Mouse (Mus musculus) lung, postnatal 36 days (tissue): Measurements from ENCODE around the gene Nt5c1a.

Source experiments
- DNase-seq: peaks from one replicate; pipeline ENCODE4 v3.0.0; 2022; ENCODE audit warnings: mixed read lengths

Gene Nt5c1a

GRCm38 (mm10) chr4:123248971-123249567, 47.8 kb downstream of the Nt5c1a start:
- DNase-seq: peak; percentile 70

DNA sequence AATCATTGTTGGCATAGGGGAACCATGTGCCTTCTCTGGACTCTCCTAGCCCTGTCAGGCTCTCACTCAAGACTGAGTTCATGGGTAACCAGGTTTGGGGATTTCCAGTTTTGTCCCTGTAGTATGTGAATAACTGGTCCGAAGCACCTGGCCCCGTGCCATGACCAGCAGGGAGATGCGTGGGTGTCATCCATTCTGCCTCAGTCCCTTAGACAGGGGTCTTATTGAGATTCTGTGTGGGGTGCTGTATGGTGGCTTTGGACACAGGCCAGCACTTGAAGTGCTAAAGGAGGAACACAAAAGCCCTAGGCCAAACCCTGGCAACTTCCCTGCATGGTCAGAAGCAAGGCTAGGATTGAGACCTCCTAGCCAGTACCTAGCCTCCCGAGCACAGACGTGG, 50.9 kb downstream of the Nt5c1a start:
- no peak for DNase-seq

- peak; percentile 71 for DNase-seq
Observed at GRCm38 (mm10) chr4:123254617-123255016, 53.3 kb downstream of the Nt5c1a start.

- no peak for DNase-seq
Observed at GRCm38 (mm10) chr4:123260071-123260746, 58.9 kb downstream of the Nt5c1a start.

DNA sequence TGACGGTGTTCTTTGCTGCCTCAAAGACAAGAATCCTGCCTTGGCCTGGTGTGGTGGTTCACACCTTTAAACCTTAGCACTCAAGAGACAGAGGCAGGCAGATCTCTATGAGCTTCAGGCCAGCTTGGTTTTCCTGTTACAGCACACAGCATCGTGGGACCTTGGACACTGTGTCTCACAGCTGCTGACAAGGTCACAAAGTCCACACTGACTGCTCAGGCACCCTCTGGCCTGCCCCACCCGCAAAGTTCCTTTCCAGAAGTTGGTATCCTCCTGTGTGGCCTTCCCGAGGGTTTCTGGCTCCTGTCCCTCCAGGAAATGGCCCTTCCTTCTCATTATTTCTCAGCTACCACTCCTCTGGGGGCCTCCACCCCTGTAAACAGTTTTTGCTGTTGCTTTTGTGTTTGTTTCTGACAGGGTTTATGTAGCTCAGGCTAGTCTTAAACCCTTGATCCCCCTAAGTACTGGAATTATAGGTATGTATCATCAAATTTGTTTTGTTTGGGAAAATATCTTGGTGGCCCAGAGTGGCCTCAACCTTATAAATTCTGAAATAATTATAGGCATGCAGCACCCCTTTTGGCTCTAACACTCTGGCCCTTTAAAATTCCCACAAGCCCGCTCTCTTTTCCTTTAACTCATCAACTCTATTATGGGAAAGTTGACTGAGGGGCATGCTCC, 60.6 kb downstream of the Nt5c1a start, which contains the start of gene Pabpc4:
Gene Pabpc4 (plus strand): TSS at position 631 of the 681 bp plus-strand sequence.
- DNase-seq: no peak
